Mouse (Mus musculus): ENCODE data around the gene Kri1.

DNA sequence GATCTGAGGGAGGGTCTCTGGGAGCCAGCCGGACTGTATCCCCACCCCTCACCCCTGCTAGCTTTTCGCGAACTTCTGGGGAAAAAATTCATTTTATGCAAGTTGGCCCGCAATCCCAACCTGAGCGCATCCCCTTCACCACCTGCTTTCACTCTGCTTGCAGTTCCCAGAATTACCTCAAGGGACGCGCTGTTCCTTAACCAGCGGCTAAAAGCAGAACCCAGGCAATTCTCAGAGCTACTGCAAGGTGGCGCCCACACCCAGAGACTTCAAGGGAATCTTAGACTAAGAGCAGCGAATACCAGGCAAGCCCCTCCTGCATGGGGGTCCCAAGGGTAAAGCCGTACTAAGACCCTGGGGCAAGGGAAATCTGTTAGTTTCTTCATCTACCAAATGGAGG lies 46.4 kb downstream of the Kri1 start:
- TF ChIP-seq MYOG (IDR thresholded peaks at IDR 0.05; ENCODE audit: control insufficient read depth, extremely low read depth, insufficient read length) (no peak), CTCF (IDR thresholded peaks at IDR 0.05; ENCODE audit: control insufficient read depth, insufficient read depth, insufficient read length) (peak; percentile 92)

All from C2C12 (cell line).